Mouse (Mus musculus): ENCODE measurements at regions not wholly inside any gene's neighbourhood (a gene's known extent, or its start where the extent isn't known, plus 50 kb on each side); places are given as distances from the start of the nearest gene placed in this dataset.

DNA sequence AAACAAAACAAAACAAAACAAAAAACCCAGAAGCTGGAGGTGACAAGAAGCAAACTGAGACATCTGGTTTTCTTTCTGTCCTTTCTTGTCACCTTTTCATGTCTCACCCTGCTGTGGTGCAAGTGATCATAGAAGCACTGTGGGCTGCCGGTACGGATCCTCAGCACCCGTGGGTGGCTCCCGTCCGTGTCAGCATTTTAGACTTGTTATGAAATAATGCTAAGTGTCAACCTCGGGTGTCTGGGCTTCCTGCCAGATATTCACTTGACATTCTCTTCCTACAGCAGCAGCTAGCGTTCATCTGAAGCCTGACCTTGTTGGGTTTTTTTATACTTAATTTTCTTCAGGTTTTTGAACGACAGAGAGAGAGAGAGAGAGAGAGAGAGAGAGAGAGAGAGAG lies 404.7 kb downstream of the Pla2g4a start:
- TF ChIP-seq CTCF (IDR thresholded peaks at IDR 0.05) (no peak), EP300 (IDR thresholded peaks at IDR 0.05) (no peak)

Measured in lung, postnatal 0 days (tissue).